Mouse (Mus musculus): Measurements from ENCODE around the gene Smarcc2. TPM values are rescaled to one million over a fixed set of nuclear protein-coding genes. Genes with fewer than 3 reads are reported as not detected.

The Smarcc2 gene
- 86.7 and 138 TPM in 2 replicates for polyA plus RNA-seq (2012; ENCODE audit: insufficient read depth, low replicate concordance)

- no peaks in the 10 kb centered on the region for H3K27me3 ChIP-seq (replicated peaks)
- H3K9me3 ChIP-seq: no peaks in the 10 kb centered on the region
- peak within 1 kb of the TSS; percentile 98 for H3K4me3 ChIP-seq (replicated peaks)
- H3K36me3 ChIP-seq (replicated peaks; ENCODE audit: low read length): peaks cover 33% of the 10 kb centered on the region
- TF ChIP-seq FLI1 (IDR thresholded peaks at IDR 0.05; ENCODE audit: low read length): no peak
- no peak for TF ChIP-seq GATA1 (IDR thresholded peaks at IDR 0.05; ENCODE audit: borderline replicate concordance, low read length)
- peaks cover 48% of the 10 kb centered on the region for H3K4me1 ChIP-seq
Measured at GRCm38 (mm10) chr10:128458719-128459408, at the start of gene Smarcc2. Smarcc2 (plus strand) TSS chr10:128459248.

GRCm38 (mm10) chr10:128409692-128410559 lies 49.1 kb upstream of the Smarcc2 start:
- peaks cover 55% of the 10 kb centered on the region for H3K36me3 ChIP-seq (replicated peaks; ENCODE audit: low read length)
- peaks cover 63% of the 10 kb centered on the region for H3K4me1 ChIP-seq

GRCm38 (mm10) chr10:128410560-128410845 lies 48.5 kb upstream of the Smarcc2 start:
- H3K4me1 ChIP-seq: peaks cover 64% of the 10 kb centered on the region
- TF ChIP-seq GATA1 (IDR thresholded peaks at IDR 0.05; ENCODE audit: borderline replicate concordance, low read length) (no peak), FLI1 (IDR thresholded peaks at IDR 0.05; ENCODE audit: low read length) (no peak)

More at GRCm38 (mm10) chr10:128409692-128410559, 49.1 kb upstream of the Smarcc2 start:
- no peaks in the 10 kb centered on the region for H3K27me3 ChIP-seq (replicated peaks)
- TF ChIP-seq FLI1 (IDR thresholded peaks at IDR 0.05; ENCODE audit: low read length): no peak
- TF ChIP-seq GATA1 (IDR thresholded peaks at IDR 0.05; ENCODE audit: borderline replicate concordance, low read length): no peak
- H3K9me3 ChIP-seq: no peaks in the 10 kb centered on the region
- peak overlapping the region; percentile 94 for H3K4me3 ChIP-seq (replicated peaks)

DNA sequence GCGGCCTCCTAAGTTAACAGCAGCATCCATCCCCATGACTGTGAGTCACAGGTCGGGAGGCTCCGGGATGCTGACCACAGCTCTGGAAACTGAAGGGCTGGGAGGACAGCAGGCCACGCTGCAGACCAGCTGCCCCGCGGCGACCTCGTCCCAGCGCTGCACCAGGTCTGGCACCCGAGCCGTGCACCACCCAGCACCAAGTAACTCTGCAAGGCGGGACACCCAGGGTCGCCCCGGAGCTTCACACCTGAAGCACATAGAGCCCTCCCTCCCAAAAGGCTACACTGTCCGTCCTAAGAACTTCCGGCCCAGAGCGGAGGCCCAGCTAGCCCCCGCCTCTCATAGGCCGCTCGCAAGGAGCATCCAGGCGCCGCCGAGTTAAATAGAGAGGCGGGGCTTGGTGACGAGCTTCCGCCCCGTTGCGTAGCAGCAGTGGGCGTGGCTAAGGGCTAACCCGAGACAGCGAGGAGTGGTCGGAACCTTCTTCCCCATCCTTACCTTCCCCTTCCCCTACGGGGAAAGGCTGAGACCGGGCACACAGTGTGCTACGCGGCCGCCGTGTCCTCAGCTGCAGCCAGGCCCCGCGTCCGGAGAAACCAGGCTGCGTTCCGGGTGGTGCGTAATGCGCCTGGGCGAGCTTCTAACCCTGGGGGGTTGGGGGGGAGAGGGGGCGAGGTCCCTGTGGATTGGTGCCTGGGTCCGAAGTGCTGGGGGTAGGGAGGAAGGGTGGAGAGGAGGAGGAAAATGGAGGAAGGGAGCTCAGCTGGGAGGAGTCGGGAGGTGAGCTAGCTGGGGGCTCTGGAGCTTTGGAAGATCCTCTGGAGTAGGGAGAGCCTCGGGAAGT lies 47.6 kb upstream of the Smarcc2 start, which contains the start of the genes Nabp2 and Rnf41:
Gene Nabp2 (minus strand): TSS at position 282 of the 844 bp plus-strand sequence.
Gene Rnf41 (plus strand): TSS at position 447 of the 844 bp plus-strand sequence.
- TF ChIP-seq FLI1 (IDR thresholded peaks at IDR 0.05; ENCODE audit: low read length): 0 out of 2 replicates have a peak, but pooled peaks have one; percentile 28
- TF ChIP-seq GATA1 (IDR thresholded peaks at IDR 0.05; ENCODE audit: borderline replicate concordance, low read length): no peak
- H3K9me3 ChIP-seq: no peaks in the 10 kb centered on the region
- no peaks in the 10 kb centered on the region for H3K27me3 ChIP-seq (replicated peaks)
- peaks cover 55% of the 10 kb centered on the region for H3K36me3 ChIP-seq (replicated peaks; ENCODE audit: low read length)
- H3K4me1 ChIP-seq: peaks cover 57% of the 10 kb centered on the region
- peak within 1 kb of the TSS; percentile 94 for H3K4me3 ChIP-seq (replicated peaks)

More at GRCm38 (mm10) chr10:128410560-128410845, 48.5 kb upstream of the Smarcc2 start:
- Histone ChIP-seq H3K36me3 (replicated peaks; ENCODE audit: low read length) (peaks cover 56% of the 10 kb centered on the region), H3K27me3 (replicated peaks) (no peaks in the 10 kb centered on the region), H3K9me3 (no peaks in the 10 kb centered on the region), H3K4me3 (replicated peaks) (peak overlapping the region; percentile 94)

DNA sequence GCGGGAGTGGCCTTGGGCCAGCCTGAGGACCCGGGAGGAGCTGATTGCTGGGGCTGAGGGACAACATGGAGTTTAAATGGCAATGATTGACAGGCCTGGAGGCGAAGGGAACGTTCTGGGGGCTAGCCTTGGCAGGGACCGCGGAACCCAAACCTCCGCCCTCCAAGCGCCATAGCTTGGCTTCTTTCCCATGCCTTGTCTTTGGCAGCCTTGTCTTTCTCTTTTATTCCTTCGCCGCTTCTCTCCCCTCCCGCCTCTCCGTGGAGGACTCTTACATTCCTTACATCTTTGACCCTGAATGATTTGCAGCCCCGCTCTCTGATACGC lies 47.0 kb upstream of the Smarcc2 start:
- TF ChIP-seq FLI1 (IDR thresholded peaks at IDR 0.05; ENCODE audit: low read length): no peak
- no peak for TF ChIP-seq GATA1 (IDR thresholded peaks at IDR 0.05; ENCODE audit: borderline replicate concordance, low read length)
- Histone ChIP-seq H3K36me3 (replicated peaks; ENCODE audit: low read length) (peaks cover 55% of the 10 kb centered on the region), H3K4me3 (replicated peaks) (peak overlapping the region; percentile 94), H3K4me1 (peaks cover 61% of the 10 kb centered on the region), H3K27me3 (replicated peaks) (no peaks in the 10 kb centered on the region), H3K9me3 (no peaks in the 10 kb centered on the region)

- Histone ChIP-seq H3K9me3 (no peaks in the 10 kb centered on the region), H3K4me1 (peaks cover 61% of the 10 kb centered on the region), H3K27me3 (replicated peaks) (no peaks in the 10 kb centered on the region), H3K36me3 (replicated peaks; ENCODE audit: low read length) (peaks cover 56% of the 10 kb centered on the region), H3K4me3 (replicated peaks) (peak overlapping the region; percentile 94)
- no peak for TF ChIP-seq FLI1 (IDR thresholded peaks at IDR 0.05; ENCODE audit: low read length)
- TF ChIP-seq GATA1 (IDR thresholded peaks at IDR 0.05; ENCODE audit: borderline replicate concordance, low read length): no peak
Measured at GRCm38 (mm10) chr10:128412558-128412957, 46.5 kb upstream of the Smarcc2 start.

- Histone ChIP-seq H3K4me1 (peaks cover 58% of the 10 kb centered on the region), H3K4me3 (replicated peaks) (peak overlapping the region; percentile 94), H3K9me3 (no peaks in the 10 kb centered on the region), H3K27me3 (replicated peaks) (no peaks in the 10 kb centered on the region), H3K36me3 (replicated peaks; ENCODE audit: low read length) (peaks cover 56% of the 10 kb centered on the region)
- TF ChIP-seq GATA1 (IDR thresholded peaks at IDR 0.05; ENCODE audit: borderline replicate concordance, low read length) (no peak), FLI1 (IDR thresholded peaks at IDR 0.05; ENCODE audit: low read length) (no peak)
Measured at GRCm38 (mm10) chr10:128413076-128413475, 46.0 kb upstream of the Smarcc2 start.

DNA sequence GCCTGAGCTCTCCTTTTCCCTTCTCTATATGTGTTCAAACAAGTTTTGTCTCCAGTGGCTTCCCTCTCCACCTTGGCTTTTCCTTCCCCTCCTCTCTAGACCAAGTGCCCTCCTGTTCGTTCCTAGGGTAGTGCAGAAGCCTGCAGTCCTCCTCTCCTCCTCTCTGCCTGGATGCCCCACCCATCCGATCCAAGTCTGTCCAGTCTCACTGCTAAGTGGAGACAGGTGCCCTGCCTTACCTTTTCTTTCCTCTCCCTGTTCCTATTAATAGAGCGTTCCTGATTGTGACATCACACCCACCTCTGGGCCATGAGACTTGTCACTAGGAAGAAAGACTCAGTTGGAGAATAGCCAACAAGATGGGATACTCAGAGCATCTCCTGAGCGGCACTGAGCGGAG lies 44.2 kb upstream of the Smarcc2 start:
- H3K4me1 ChIP-seq: peaks cover 44% of the 10 kb centered on the region
- TF ChIP-seq GATA1 (IDR thresholded peaks at IDR 0.05; ENCODE audit: borderline replicate concordance, low read length) (no peak), FLI1 (IDR thresholded peaks at IDR 0.05; ENCODE audit: low read length) (no peak)

GRCm38 (mm10) chr10:128422426-128422825 lies 36.6 kb upstream of the Smarcc2 start:
- TF ChIP-seq FLI1 (IDR thresholded peaks at IDR 0.05; ENCODE audit: low read length): no peak
- no peak for TF ChIP-seq GATA1 (IDR thresholded peaks at IDR 0.05; ENCODE audit: borderline replicate concordance, low read length)
- no peak overlapping the region for H3K4me3 ChIP-seq (replicated peaks)
- no peaks in the 10 kb centered on the region for H3K9me3 ChIP-seq
- H3K4me1 ChIP-seq: peaks cover 28% of the 10 kb centered on the region
- no peaks in the 10 kb centered on the region for H3K27me3 ChIP-seq (replicated peaks)
- peaks cover 89% of the 10 kb centered on the region for H3K36me3 ChIP-seq (replicated peaks; ENCODE audit: low read length)

More for the DNA sequence above, 44.2 kb upstream of the Smarcc2 start:
- Histone ChIP-seq H3K27me3 (replicated peaks) (no peaks in the 10 kb centered on the region), H3K4me3 (replicated peaks) (no peak overlapping the region), H3K36me3 (replicated peaks; ENCODE audit: low read length) (peaks cover 66% of the 10 kb centered on the region), H3K9me3 (no peaks in the 10 kb centered on the region)
